Mouse (Mus musculus): ENCODE measurements around the gene Med24.
"Not testable (repeated sequence)": the region's sequence is repeated elsewhere in the genome, so short reads cannot be mapped to it uniquely, and the experiment has no call there.

Gene Med24

DNA sequence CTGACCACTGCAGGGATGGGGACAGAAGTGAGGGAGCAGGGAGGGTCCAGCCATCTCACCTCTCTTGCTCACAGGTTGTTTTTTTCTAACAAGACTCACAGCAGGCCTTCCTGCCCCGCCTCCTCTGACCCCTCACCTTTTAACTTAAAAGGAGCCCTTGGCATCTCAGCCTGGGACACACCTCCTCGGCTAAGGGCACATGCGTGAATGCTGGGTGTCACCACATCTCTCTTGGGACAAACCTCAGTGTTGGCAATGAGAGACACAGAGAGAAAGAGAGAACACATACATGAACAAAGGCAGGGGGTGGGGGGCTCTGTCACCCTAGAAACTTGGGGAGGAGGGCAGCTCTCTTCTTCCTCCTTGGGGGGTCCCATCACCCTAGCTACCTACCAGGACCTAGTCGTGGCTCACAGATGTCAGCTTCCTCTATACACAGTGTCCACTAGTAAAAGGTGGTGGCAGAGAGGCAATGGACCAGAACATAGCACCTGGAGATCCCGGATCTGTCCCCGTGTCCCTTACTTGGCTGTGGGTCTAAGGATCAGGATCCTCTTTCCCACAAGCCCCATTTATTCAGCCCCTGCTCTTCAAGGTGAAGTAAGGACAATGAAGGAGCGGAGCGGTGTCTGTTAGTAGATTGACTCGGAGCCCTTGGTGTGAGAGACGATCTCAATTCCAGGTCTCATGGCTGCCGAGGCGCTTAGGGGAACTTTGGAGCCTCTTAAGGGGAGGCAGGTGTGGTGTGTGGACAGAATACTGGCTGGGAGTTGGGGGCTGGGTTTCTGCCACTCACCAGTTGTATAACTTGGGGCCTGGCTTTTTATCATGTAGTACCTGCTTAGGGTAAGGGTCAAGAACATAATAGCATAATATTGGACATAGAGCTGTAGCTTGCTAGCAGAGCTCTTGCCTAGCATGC, 17.0 kb upstream of the Med24 start:
- no peak for DNase-seq

DNA sequence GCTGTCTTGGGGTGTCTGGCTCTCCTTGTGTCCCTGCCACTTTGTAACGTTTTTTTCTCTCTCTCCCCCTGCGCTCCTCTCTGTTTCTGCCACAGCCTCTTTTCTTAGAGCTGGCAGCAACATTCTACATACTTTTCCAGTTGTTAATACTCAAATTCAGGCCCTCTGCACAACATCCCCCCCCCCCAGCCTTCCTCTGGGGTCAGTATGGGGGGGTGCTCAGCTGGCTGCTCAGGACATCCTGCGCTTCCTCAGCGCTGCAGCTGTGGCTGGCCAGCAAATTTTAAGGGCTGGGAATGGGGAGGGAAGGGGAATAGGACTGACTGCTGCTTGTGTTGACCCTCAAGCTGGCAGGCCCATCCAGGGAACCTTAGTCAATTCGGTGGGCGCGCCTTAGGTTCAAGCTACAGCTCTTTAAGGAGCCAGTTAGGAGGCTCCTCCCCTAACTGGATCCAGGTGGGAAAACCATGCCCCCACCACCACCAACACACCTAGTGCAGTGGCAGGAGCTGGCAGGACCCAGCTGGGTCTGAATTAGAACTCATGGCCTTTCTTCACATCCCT, 15.3 kb upstream of the Med24 start:
- DNase-seq: peak; percentile 76

DNA sequence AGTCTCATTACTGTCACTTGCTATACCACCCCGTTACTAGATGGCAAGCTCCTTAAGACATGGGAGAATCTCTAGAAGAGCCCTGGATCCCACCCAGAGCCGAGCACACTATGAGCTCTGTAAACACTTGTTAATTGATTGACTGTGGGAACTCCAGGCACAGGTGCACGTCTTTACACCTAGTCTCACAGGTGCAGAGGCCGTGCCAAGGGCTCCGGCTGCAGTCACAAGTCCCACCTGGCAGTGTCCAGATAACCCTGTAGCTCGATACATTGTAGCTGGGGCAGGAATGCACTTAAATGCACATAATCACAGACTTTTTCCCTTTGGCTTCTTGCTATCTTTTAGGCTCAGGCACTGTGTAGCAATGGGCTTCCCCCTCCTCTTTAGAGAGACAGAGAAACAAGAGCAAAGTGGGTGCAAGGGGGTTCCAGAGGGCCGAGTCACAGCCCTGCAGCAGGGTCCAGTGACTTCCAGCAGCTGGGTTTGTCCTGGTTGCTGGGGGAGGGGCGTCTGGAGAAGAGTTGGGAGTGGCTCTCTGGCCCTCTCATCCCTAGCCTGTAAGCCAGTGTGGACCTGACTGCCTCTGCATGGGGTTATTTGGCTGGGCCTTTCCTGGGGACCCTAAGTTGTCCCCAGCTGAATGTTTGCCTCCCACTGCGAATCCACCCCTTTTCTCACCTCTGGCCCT, 14.6 kb upstream of the Med24 start:
- DNase-seq: peak; percentile 91

DNA sequence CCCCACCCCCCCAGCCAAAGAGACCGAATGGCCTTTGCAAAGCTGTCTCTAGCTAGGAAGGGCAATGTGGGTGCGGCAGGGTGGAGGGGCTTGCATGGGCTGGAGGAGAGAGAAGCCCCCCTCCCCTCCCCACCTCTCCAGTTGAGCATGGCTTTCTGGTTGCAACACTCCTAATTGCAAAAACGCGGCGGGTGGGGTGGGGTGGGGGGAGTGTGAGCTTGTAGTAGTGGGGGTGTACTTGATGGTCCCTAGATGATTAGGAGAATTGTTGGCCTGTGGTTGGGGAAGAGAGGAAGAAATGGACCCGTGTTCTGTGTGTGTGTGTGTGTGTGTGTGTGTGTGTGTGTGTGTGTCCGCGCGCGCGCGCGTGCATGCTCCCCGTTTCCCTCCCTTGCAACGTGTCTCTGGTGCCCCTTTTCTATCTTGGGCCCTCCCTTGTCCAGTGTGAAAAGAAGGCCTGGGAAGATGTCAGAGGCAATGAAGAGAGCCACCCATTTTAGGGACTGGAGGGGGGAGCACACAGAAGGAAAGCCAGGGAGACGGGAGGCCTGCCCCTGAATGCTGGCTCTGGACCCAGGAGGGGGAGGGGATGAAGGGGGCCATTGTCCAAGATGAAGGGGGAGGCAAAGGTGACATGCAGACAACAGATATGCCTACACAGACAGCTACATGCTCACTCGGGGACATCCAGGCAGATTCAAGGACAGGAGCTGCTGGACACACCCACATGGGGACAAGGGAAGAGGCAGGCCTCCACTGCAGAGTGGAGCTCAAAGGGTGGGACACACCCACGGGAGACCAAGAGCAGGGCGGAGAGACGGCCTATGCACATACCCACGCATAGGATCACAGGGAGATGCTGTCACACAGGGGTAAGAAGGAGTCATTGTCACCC, 13.4 kb upstream of the Med24 start:
- peak; percentile 67 for DNase-seq

DNA sequence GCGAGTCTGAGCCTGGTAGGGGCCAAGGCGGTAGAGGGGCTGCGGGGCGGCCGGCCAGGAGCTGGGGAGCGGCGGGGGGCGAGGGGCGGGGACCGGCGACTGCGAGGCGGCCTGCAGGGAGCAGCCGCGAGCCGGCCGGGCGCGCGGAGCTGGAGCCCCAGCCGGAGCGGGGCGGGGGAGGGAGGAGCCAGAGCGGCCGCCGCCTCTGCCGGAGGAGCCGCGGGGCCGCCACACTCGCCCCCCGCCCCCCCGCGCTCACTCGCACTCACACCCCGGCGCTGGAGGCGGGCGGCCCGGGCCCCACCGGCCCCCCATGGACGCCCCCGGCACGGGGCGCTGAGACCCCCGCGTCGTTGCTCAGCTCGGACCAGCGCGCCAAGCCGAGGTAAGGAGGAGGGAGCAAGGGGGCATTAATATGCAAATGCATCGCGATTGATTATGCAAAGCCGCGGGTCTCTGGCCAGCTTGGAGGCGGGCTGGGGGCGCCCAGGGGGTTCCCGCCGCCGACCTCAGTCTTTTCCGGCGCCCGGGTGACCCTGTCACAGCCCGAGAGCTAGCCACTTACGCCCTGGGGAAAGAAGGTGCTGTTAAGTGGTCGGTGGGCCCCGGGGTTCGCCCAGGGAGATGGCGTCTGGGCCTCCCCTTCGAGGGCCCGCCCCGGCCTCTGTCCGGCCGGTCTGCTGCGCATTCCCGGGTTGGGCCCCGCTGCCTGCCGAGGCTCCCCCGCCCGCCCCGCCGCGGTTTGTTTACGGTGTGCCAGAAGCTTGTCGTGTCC, 12.6 kb upstream of the Med24 start:
- DNase-seq: peak; percentile 91

GRCm38 (mm10) chr11:98741051-98741620, 11.9 kb upstream of the Med24 start:
- no peak for DNase-seq

DNA sequence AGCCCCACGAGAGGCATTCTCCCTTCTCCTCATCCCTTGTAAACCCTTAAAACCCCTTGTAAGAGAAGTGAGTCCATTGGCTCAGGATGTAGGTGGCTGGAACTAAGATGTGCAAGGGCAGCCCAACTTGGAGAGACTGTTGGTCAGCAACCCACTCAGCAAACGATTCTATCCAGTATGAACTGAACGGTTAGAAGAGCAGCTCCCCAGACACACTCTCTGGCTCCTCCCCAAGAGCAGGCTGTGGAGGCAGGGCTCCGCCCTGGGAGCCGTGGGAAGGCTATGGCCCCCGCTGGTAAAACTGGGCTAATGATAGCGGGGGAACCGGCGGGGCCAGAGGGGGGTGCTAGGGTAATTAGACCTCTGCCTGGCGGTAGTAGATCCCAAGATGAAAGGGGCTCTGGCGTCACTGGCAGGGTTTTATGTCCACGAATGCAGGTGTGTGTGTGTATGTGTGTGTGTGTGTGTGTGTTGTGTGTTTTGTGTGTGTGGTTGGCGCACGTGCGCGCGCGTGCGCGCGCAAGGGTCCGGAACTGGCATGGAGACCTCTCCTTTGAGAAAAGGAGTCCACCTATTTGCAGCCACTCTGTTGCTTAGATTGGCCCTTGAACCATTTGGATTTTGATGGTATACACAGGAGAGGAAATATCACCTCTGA, 11.3 kb upstream of the Med24 start, which contains the start of gene Thra:
Gene Thra (plus strand): TSS at position 246 of the 658 bp plus-strand sequence.
- DNase-seq: peak; percentile 89

DNA sequence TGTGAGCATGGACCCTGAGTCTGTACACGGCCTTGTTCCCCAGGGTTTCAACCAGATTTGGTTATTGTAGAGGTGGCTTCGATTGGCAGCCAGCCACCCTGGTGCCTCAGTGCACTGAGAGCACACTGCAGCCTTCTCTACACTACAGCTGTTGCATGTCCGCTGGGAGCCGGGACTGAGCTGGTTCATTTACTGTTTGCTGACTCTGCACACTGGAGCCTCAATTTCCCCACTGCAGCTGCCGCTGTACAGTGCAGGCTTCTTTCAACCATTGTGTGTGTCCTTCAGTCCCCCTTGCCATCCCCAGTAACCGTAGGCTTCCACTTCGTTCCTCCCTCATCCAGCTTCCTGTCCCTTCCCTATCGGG, 10.8 kb upstream of the Med24 start:
- DNase-seq: no peak

GRCm38 (mm10) chr11:98738925-98739324, 9.7 kb upstream of the Med24 start:
- no peak for DNase-seq

DNA sequence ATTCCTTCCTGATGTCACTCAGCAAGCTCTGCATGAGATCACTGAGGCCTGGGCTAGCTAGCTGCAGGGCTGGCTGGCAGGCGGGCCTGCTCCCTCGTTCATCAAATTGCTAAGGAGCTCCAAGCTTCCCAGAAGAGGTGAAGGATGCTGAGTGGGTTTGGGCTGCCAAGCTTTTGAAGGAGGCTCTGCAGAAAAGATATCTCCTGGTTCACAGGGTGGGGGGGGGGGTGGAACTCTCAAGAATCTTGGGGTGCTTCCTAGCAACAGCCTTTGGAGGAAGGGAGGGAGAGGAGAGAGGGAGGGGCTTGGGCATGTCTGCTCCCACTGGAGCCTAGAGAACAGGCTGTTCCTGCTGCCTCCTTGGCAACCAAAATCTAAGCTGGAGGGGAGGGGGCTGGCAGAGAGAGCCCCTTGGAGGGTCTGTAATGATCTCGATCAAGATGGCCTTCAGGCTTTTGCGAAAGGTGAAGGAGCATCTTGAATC, 9.2 kb upstream of the Med24 start:
- no peak for DNase-seq

DNA sequence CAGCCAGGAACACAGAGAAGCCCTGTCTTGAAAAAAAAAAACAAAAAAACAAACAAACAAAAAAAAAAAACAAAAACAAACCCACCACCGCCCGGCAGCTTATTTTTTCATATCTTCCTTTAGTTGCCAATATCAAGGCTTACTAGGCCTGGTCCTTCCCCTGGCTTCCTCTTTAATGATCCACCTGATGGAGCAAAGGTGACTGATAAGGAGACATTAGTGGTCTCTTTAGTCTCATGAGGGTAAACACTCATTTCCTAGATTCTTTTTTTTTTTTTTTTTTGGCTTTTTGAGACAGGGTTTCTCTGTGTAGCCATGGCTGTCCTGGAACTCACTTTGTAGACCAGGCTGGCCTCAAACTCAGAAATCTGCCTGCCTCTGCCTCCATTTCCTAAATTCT, 8.0 kb upstream of the Med24 start:
- not testable (repeated sequence) for DNase-seq

- no peak for DNase-seq
Observed at GRCm38 (mm10) chr11:98736176-98736575, 6.9 kb upstream of the Med24 start.

DNA sequence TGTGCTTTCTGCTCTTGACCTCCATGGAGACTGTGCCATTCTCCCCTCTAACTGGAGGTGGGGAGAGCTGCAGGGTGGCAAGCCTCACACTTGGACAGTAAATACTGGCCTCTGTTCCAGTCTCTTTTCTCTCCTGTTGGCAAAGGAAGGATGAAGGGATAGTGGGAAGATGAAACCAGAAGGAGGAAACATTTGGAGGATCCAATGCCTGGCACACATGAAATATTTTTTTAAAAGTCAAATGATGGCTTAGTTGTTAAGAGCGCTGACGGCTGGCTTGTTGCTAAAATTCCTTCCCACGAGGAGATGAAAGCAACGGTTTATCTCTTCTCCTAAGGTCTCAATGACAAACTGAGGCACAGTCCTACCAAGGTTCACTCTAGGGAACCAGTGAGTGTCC, 5.9 kb upstream of the Med24 start:
- no peak for DNase-seq

- no peak for DNase-seq
Observed at GRCm38 (mm10) chr11:98734020-98734419, 4.8 kb upstream of the Med24 start.

GRCm38 (mm10) chr11:98731134-98731533, 1.9 kb upstream of the Med24 start:
- peak; percentile 71 for DNase-seq

DNA sequence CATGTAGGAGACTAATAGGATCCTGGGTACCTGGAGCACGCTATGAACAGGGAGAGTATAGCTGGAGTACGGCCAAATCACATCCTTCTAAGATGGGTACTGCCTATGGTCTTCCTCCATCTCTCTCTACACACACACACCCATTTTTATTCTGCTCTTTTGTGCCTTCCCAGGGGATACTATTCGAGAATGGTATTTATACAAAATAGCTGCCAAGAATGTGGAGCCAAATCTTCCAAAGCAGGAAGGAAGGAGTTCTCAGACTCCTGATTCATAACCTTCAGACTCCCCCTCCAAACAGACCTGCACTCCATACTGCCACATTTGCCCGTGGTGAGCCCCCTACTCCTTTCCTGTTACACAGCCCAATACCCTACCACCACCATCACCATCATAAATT, 1.5 kb upstream of the Med24 start:
- no peak for DNase-seq

- DNase-seq: no peak
Observed at GRCm38 (mm10) chr11:98725926-98726506, 3.2 kb downstream of the Med24 start.

GRCm38 (mm10) chr11:98723098-98723497, 6.1 kb downstream of the Med24 start:
- DNase-seq: peak; percentile 50

- peak; percentile 95 for DNase-seq
Observed at GRCm38 (mm10) chr11:98721458-98722226, 7.6 kb downstream of the Med24 start.

GRCm38 (mm10) chr11:98720756-98721155, 8.5 kb downstream of the Med24 start:
- DNase-seq: no peak

Measured in lung, postnatal 10 days (tissue).